Mouse (Mus musculus): ENCODE data around the gene Ncln.

GRCm38 (mm10) chr10:81452947-81453288, 43.3 kb downstream of the Ncln start:
- no peak for TF ChIP-seq CTCF (IDR thresholded peaks at IDR 0.05; ENCODE audit: extremely low read depth, insufficient read depth, insufficient read length, insufficient replicate concordance)
- no peak for TF ChIP-seq POLR2A (IDR thresholded peaks at IDR 0.05; ENCODE audit: low read depth, low read length)

Data from spleen, adult 2 months (tissue).